Mouse (Mus musculus) T-helper 1 cell (primary cell): Measurements from ENCODE around the gene Tbc1d22b.

Experiments
- in situ Hi-C: fragments of 300-600 bp; cut with MboI, MseI; formaldehyde crosslinking; loops from one replicate; pipeline ENCODE4 v1.15.1; 2025; ENCODE audit warnings: high pct_unique_total_duplicates

Gene Tbc1d22b

DNA sequence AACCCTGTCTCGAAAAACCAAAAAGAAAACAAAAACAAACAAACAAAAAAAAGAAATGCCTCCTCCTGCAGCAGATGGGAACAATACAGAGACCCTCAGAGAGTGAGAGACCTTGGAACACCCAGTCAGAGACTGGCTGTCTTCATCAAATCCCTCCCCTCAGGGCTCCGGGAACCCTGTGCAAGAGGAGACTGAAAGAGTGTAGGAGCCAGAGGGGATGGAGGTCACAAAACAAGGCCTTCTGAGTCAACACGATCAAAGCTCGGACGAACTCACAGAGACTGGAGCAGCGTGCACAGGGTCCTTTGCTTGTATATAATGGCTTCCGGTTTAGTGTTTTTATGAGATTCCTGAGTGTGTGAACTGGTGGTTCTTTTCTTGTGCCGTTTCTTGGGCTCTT, 9.2 kb upstream of the Tbc1d22b start:
- in situ Hi-C loops, result no loop called here

DNA sequence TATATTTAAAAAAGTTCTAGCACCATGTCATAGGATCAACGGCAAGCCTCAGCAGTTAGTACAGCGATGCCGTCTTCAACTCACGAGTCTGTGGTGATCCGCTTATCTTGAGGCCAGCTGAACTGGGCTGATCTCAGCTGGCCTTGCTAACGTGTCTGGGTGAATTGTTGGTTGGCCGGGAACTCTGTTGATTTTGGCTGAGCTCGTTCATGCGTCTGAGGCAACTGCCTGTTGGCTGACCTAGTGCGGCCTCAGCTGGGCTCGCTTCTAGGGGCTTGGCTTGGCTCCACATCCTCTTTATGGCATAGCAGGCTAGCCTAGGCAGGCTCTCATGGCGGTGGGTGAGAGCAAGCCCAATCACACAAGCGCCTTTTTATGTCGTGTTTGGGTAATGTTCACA, 8.2 kb upstream of the Tbc1d22b start:
- in situ Hi-C loops, result no loop called here

DNA sequence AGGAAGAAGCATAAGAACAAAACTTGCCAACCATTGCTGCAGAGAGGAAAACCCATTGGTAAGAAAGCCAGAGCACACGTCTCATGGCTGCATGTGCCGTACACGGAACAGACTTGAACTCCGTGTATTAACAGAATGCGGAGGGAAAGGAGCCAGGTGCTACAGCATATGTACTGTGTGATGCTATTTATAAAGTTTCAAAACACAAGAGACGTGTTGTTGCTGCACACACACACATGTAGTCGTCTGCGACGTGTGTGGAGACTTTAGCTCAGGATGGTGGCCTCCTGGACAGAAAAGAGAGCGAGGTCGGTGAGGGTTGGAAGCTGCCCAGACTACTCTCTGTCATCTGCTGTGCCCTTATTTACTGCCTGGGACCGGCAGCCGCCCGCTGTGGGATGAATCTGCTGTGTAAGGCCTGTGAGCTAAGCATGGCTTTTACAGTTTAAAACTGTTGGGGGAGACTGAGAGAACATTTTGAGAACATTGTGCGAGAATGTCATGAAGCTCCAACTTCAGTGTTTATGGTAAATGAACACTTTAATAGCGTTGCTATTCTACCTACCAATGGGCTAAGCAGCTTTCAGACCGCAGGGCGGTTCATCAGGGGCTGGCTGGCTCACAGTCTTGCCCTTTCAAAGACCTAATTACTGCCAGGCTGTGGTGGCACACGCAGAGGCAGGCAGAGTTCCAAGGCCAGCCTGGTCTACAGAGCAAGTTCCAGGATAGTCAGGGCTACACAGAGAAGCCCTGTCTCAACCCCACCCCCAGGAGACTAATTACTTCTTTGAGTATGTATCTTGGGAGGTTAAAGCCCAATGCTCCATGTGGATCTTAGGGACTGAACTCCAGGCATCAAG, 6.5 kb upstream of the Tbc1d22b start:
- in situ Hi-C loops, result no loop called here

DNA sequence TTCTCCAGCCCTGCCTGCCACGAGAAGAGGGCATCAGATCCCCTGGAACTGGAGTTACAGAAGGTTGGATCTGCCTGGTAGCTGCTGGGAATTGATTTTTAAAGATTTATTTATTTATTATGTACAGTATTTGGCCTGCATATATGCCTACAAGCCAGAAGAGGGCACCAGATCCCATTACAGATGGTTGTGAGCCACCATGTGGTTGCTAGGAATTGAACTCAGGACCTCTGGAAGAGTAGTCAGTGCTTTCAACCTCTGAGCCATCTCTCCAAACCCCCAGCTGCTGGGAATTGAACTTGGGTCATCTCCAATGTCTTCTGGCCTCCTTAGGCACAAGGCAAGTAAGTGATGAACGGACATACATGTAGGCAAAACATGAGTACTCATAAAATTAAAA, 5.5 kb upstream of the Tbc1d22b start:
- in situ Hi-C loops, result no loop called here

DNA sequence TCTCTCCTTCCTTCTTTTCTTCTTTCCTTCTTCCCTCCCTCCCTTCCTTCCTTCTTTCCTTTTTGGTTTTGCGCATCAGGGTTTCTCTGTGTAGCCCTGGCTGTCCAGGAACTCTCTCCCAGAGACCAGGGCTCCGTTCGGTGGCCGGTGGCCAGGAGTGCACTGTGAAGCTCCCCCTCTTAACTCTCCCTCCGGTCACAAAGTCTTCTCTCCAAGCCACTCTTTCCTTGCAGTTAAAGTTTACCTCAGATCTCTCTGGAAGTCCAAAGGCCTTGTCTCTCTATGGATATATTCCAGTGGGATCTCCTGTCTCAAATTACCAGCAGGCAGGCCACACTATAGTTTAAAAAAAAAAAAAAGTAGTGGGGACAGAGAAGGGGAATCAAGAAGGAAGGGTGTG, 4.3 kb upstream of the Tbc1d22b start:
- in situ Hi-C loops, result no loop called here

DNA sequence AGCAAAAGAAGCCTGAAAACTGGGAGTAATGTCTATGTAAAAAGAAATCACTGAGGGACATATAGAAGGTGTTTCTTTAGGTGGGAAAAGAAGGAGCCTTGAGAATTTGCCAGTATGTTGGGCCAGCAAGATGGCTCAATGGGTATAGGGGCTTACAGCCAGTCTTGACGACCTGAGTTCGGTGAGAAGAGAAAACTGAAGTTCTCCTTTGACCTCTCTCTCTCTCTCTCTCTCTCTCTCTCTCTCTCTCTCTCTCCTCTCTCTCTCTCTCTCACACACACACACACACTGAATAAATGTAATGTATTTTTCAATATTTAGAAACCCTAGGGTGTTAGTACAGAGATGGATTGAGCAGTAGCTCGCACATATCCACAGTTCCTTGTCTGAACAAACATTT, 1.1 kb upstream of the Tbc1d22b start:
- in situ Hi-C loops, result no loop called here

DNA sequence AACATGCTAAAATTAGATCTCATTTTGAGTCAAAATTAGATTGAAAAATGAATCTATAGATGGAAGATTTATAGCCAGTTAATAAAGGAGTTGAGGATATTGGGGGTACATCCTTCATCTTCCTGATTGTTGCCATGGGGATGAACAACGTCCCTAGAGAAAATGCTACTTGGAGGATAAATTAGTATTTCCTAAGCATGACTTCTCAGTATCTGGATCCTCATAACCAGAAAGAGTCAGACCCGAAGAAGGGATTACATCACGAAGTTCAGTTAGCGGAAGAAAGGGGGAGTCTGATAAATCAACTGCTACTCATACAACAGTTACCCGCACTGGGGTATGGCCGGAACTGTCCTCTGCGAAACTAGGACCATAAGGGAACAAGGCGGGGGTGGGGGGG, 591 bp upstream of the Tbc1d22b start:
- in situ Hi-C loops, result no loop called here

DNA sequence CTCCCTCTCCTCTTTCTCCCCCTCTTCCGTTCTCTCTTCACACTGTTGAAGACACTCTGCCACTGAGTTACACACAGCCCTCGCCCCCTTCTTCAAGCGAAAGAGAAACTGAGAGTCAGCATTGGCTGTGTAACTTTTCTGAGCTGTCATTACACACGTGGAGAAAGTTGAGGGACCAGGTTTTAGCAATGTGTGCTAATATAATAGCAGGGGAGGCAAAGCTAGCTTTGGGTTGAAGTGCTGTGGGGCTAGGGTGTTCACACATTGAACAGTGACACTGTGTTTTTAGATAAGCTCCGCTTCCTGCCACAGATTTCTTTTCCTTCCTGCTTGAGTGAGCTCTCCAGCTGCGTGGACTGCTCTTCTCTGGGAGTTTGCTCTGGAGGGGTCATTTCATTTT, 1.4 kb downstream of the Tbc1d22b start:
- in situ Hi-C loops, result no loop called here

DNA sequence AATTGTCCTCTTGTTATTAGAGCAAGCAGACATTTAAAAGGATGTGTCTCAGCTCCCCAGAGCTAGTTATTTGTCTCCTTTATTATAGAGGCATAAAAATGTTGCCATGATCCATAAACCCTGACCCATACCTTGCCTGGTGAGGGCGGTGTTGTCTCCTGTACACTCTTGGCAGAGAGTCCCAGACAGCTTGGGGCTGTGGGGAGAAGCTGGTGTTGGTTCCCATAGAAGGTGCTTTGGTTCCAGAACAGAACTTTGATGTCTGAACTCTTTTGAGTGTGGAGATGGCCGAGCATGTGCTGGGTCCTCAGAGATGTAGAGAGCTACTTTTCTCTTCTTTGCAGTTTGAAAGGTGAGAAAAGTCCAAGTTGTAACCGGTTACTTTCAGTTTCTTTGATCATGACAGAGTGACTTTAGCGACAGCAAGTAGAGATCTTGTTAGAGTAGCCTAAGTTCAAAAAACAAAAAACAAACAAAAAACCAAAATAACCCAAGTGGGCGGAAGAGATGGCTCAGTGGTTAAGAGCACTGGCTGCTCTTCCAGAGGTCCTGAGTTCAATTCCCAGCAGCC, 2.7 kb downstream of the Tbc1d22b start, which contains the start of gene Tmem217:
Tmem217 (minus strand) TSS at position 224 of the 571 bp plus-strand sequence.
- in situ Hi-C loops, result no loop called here

DNA sequence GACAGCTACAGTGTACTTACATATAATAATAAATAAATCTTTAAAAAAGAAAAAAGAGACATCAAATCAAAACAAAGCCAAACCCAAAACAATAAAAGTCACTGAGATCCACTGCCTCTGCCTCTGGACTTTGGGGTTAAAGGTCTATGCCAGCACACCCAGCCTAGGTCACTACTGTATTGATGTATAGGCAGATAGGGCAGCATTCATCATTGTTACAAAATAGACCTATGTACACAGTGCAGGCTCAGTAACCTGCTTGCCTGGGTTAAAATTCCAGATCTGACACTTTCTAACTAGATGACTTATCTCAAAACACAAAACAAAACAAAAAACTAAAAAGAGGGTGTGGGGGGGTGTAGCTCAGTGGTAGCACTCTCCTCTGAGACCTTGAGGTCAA, 4.6 kb downstream of the Tbc1d22b start:
- in situ Hi-C loops, result no loop called here

DNA sequence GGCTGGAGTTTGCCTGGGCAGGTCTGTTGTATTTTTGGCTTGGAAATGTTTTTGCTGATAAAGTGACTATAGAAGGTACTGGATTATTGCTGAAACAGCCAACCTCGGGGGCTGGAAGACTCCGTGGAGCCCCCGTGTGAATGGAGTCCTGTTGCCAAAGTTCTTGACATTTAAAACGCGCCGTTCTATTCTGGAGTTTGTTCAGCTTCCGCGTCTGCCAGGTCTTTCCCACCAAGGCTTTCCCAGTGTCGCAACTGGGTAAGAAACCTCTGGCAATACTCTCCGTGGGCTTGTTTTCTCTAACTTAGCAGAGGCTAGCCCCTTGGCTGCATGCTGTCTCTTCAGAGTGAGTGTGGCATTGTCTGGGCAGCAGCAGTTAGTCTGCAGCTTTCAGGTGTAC, 6.9 kb downstream of the Tbc1d22b start:
- in situ Hi-C loops, result no loop called here

DNA sequence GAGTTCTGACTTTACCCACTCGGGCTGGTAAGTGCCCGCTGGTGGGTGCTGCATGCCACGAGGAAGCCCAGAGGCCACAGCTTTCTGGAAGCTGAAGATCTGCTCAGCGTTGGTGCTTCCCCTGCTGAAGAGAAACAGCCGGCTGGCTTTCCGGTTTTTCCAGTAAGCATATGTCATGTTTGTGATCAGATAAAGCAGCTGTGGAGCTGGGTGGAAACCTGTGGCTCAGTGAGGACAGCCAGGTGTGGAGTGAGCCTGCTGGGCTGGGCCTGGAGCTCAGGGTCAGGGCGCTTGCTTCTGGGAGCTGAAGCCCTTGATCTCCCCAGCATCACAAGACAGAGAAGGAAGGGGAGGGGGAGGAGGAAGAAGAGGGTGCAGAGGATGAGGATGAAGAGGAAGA, 7.3 kb downstream of the Tbc1d22b start:
- in situ Hi-C loops, result no loop called here

DNA sequence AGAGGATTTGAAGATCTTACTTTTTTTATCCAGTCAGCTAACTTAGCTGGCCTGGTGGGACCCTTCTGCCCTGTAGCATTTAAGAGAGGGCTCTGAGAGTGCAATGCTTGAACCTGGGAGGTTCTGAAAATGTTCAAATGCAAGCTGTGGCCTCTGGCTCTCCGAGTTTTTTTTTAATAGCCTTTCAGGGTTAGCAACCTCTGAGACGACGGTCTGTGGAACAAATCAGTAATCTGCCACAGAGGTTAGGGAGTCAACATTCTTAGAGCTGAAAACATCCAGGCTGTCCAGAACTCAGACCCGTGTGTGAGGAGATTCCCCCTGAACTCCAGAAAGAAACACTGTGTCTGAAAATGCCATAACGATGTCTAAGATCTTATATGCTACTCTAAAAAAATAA, 8.9 kb downstream of the Tbc1d22b start:
- in situ Hi-C loops, result no loop called here

DNA sequence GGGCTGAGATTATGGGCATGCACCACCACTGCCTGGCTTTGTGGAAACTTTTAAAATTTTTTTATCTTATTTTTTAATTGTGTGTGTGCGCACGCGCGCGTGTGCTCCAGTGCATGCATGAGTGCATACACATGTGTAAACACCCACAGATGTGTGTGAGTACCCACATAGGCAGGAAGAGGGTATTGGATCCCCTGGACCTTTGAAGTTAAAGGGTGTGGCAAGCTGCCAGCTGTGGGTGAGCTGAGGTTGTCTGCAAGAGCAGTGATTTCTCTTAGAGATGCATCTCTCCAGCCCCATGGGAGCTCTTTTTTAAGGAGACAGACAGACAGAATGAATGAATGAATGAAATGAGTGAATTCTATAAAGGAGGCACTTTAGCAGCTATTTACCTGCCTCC, 15.9 kb downstream of the Tbc1d22b start:
- in situ Hi-C loops, result no loop called here

DNA sequence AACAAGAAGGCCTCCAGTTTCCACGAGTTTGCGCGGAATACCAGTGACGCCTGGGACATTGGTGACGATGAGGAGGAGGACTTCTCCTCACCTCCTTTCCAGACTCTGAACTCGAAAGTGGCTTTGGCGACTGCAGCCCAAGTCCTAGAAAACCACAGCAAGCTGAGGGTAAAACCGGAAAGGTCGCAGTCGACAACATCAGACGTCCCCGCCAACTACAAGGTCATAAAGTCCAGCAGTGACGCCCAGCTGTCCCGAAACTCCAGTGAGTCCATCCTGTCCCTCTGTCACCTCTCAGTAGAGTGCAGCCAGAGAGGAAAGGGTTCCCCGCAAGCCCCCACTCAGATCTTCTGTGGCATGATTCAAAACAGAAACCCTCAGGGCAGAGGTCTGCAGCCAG, 18.9 kb downstream of the Tbc1d22b start:
- in situ Hi-C loops, result no loop called here

DNA sequence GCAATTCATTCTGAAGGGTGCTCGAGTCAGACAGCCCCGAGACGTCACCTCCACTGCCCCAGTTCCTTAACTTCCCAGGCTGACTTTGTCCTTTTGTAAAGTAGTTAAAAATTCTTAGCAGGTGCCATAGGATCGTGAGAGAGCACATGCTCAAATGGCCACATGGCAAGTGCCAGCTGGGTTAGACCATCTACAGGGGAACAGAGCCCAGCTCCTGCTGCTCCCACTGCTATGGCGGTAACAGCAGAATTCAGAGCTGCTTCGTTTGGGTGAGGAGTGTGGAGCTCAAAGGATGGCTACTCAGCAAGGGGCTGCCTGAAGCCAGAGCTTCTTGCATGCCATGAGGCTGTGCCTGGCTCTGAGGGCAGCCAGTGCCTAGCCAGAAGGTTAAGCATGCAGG, 20.2 kb downstream of the Tbc1d22b start:
- in situ Hi-C loops, result no loop called here

DNA sequence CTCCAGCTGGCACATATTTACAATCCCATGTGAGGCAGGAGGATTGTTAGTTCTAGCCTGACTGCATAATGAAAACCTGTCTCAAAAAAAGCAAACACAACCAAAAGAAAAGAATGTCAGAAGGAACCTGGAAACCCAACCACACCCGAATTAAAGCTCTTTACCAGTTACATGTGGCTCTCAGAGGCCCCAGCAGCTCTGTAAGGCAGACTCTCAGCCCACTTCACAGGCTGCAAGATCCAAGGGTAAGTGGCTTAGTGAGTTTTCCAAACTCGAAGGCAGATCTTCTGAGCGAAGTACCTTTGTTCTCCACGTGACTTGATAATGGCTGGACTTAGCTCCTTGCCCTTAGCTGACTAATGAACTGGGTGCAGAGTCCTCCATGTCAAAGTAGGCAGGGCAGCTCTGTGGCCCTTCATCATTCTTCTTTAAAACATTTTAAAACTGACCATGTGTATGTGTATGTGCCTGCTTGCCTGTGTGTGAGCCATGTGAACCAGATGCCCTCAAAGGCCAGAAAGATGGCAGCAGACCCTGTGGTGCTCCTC, 30.1 kb downstream of the Tbc1d22b start:
- in situ Hi-C loops, result loop anchor here (5.0 kb wide), 1 partner anchor 68 kb away; no protein-coding TSS in a partner anchor

DNA sequence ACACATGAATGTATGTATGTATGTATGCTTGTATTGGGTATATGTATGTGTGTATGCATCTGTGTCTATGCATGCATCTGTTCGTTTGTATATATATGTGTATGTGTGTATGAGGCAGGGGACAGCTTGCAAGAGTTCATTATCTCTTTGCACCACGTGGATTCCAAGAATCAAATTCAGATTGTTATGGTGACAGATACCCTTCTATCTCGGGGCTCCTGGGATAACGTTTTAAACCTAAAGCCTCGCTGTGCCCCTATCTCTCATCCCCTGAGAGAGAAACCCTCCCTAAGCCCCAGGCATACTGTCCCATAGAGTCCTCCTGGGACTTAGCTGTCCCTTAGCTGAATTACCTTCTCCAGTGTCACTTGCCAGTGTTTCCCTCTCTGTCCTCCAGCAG, 34.0 kb downstream of the Tbc1d22b start:
- in situ Hi-C loops, result no loop called here

DNA sequence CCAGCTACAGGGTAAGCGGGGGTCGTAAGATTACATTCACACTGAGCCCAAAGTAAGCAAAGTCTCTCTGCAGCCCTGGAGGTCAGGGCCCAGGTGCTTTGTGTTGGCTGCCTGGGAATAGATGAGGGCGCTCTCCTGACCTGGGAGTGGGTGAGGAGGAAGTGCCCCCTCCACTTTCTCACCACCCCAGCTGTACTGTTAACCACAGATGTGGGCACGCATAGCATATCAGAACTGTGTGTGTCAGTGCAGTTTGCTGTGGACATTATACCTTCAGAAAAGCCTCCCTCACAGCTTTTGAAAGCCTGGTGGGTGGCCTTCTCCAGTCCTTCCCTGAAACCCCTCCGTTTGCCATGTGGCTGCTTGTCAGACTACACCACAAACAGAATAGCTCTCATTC, 34.7 kb downstream of the Tbc1d22b start:
- in situ Hi-C loops, result no loop called here

DNA sequence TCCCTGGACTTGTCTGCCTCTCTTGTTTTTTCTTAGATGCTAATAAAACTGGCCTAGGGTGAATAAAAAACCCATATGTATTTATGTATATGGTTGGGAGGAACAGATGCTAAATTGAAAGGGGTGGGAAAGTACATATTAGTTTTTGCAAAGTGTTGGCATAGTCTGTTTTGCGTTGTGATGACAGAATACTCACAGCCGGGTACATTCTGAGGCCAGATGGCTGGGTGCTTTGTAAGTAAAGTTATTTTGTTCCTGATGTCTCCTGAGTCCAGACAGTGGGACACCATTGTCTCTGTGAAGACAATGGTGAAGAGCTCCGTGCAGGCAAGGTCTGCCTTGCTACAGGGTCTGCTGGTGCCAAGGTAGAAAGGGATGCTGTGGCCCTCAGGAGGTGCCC, 35.2 kb downstream of the Tbc1d22b start:
- in situ Hi-C loops, result no loop called here

DNA sequence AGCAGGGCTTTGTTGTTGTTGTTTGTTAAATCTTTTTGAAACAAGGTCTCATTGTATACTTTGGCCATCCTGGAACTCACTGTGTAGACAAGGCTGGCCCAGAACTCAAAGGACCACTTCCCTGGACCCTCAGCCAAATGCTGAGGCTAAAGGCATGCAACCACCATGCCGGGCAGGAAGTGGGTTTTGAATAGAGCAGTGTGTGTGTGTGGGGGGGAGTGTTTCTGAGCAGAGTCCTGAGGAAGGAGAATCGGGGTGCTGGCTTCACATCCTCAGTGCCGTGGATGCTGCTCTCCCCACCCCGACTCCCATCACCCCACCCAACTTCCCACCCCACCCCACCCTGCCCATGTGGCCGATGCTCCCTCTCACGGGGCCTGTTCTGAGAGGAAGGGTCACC, 35.9 kb downstream of the Tbc1d22b start:
- in situ Hi-C loops, result no loop called here

DNA sequence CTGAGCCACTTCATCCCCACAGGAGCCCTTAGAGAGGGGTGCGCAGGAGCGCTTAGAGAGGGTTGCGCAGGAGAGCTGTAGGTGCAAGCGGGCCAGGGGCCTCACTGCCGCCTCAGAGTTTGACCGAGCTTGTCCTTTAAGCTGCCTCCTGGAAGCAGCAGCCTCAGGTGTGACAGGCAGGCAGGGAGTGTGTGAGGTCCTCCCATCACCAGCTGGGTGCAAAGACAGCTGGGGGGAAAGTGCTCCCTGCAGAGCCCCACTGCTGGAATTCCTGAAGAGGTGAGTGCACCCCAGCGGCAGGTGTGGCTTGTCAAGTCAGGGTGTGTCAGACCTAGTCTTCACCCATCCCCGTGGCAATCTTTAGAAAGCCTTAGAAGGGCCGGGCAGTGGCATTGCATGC, 37.3 kb downstream of the Tbc1d22b start:
- in situ Hi-C loops, result no loop called here

DNA sequence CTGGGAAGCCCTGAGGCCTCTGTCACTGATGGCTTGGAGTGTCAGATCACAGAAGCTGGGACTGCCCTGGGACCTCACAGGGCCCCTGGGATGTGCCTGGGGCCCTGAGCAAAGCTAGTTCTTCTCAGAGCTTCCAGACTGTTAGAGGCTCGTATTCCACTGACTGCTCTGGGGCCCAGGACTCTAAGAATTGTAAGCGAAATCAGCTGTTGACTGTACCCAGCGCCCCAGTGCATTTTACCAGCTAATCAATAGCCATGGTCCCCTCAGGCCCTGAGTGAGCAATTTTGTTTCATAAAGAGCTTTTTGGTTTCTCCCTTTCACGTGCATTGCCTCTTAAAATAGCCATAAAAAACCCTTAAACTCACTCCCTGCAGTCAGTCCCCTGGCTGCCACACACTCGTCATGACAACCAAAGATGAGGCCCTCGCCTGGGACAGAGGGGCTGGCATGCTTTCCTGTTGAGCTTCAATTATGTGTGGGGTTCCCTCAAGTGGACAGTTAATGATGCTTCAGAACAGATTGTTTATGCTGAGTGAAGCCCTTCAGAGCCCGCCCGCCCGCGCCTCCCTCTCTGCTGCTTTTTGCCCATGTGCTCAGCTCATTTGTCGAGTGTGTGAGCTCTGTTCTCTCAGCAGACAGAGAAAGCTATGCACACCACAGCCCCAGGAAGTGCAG, 39.8 kb downstream of the Tbc1d22b start:
- in situ Hi-C loops, result no loop called here
